Mouse (Mus musculus) lung, adult 2 months (tissue): ENCODE results near the gene Mad2l1.

Experiments used
- CTCF ChIP-seq: fragments of 200-500 bp; IDR thresholded peaks from 2 replicates; pipeline ENCODE4 v1.5.1; 2011; ENCODE audit warnings: mild to moderate bottlenecking, low read length, control low read depth; ENCODE audit not compliant: insufficient read depth
- POLR2A ChIP-seq: fragments of 200-500 bp; IDR thresholded peaks from 2 replicates; pipeline ENCODE4 v1.6.1; 2011; ENCODE audit warnings: low read depth, mild to moderate bottlenecking, control low read depth, low read length, borderline replicate concordance; ENCODE audit errors: extremely low read depth

DNA sequence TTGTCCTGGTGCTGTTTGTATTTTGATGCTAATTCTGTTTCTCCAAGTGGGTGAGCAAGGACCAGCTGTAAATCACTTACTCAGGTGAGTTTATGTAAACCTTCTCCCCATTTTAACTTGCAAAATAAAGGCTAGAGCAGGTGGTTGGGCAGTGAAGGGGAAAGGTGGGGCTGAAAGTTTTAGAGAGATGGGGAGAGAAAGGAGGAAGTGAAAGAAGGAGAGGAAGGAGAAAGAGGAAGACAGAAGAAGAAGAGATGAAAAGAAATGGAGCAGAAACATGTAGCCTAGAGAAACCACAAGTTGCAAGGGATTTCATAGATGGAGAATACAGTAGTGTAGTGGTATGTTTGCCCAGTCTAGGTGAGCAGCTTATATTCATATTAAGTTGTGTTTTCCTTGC is 60.6 kb downstream of the Mad2l1 start:
- TF ChIP-seq CTCF (no peak), POLR2A (no peak)
